Mouse (Mus musculus) forebrain, embryonic 13.5 days (tissue): ENCODE measurements around the gene Rfc5. TPM values are rescaled to one million over a fixed set of nuclear protein-coding genes. Genes with fewer than 3 reads are reported as not detected.

Experiments used
- ATAC-seq: fragments of 200-750 bp; cut with Nextera tagmentation; 2 replicates; pipeline ENCODE4 v1.8.0; 2017
- H3K27ac ChIP-seq: fragments of 300-500 bp; sonication (generic); 2 replicates; pipeline ENCODE4 v1.5.1; 2015; ENCODE audit warnings: inconsistent platforms, mild to moderate bottlenecking, moderate library complexity
- H3K27me3 ChIP-seq: fragments of 300-500 bp; sonication (generic); 2 replicates; pipeline ENCODE4 v1.6.1; 2015; ENCODE audit warnings: mild to moderate bottlenecking, inconsistent platforms
- H3K36me3 ChIP-seq: fragments of 300-500 bp; sonication (generic); 2 replicates; pipeline ENCODE4 v1.6.1; 2015; ENCODE audit warnings: mild to moderate bottlenecking, inconsistent platforms; ENCODE audit not compliant: poor library complexity, severe bottlenecking
- H3K4me1 ChIP-seq: fragments of 300-500 bp; sonication (generic); 2 replicates; pipeline ENCODE4 v1.6.1; 2015; ENCODE audit warnings: inconsistent platforms
- H3K4me2 ChIP-seq: fragments of 300-500 bp; sonication (generic); 2 replicates; pipeline ENCODE4 v1.6.1; 2015; ENCODE audit warnings: inconsistent platforms, mild to moderate bottlenecking, moderate library complexity
- H3K4me3 ChIP-seq: fragments of 300-500 bp; sonication (generic); 2 replicates; pipeline ENCODE4 v1.5.1; 2015; ENCODE audit warnings: mild to moderate bottlenecking, inconsistent platforms
- H3K9ac ChIP-seq: fragments of 300-500 bp; sonication (generic); 2 replicates; pipeline ENCODE4 v1.6.1; 2015; ENCODE audit warnings: mild to moderate bottlenecking, inconsistent platforms
- H3K9me3 ChIP-seq: fragments of 300-500 bp; sonication (generic); replicated peaks from 2 replicates; pipeline ENCODE4 v1.6.1; 2016; ENCODE audit warnings: inconsistent platforms
- WGBS: fragments of 180-500 bp; shearing (Covaris S2); methylation state at CpG from one replicate; pipeline ENCODE4 v1.1.7; 2015; 5-methylcytosine and 5-hydroxymethylcytosine counted together
- polyA plus RNA-seq: library from polyadenylated mRNA; unstranded; fragments of >200 nt; fragmentation: Nextera tagmentation; extraction: Ambion mirVana; gene quantifications from 2 replicates; pipeline ENCODE4 v1.2.1, GENCODE M21; 2015

Rfc5 gene
- polyA plus RNA-seq, 1 experiment from 2014 or later: 68.3 TPM

DNA sequence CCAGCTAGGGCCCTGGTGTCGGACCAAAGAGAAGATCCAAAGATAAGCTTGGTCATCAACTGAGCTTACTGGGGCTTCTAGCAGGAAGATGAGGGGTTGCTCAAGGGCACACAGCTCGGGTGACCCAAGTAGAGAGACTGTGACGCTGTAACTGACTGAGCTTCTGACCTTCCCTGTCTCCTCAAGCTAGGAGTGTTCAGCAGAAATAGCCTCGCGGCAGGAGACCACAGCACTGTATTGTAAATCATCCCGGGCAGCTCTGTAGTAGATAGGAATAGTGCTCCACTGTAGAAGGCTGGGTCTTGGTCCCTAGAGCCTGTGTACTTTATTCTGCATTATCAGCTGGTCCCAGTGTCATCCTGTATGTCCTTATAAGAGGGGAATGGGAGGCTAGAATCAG lies 47.0 kb downstream of the Rfc5 start:
- 87% methylated on average over 6 of the region's 6 CpGs for WGBS
- ATAC-seq: no peak
- H3K27me3 ChIP-seq: no peaks in the 10 kb centered on the region

DNA sequence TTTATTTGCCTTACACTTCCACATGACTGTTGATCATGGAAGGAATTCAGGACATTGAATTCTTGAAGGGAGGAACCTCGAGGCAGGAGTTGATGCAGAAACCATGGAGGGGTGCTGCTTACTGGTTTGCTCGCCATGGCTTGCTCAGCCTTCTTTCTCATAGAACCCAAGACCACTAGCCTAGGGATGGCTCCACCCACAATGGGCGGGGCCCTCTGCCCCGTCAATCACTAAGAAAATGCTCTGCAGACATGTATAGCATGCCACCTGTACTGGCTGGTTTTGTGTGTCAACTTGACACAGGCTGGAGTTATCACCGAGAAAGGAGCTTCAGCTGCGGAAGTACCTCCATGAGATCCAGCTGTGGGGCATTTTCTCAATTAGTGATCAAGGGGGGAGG lies 48.8 kb downstream of the Rfc5 start:
- Histone ChIP-seq H3K9me3 (no peaks in the 10 kb centered on the region; the same call in 1 of the 2 replicates), H3K27ac (no peak overlapping the region), H3K4me1 (no peaks in the 10 kb centered on the region), H3K4me2 (no peak overlapping the region), H3K36me3 (no peaks in the 10 kb centered on the region), H3K4me3 (no peak overlapping the region), H3K9ac (no peak overlapping the region), H3K27me3 (no peaks in the 10 kb centered on the region)
- WGBS: 79% methylated on average over 6 of the region's 6 CpGs
- no peak for ATAC-seq

More for the DNA sequence above, 47.0 kb downstream of the Rfc5 start:
- Histone ChIP-seq H3K4me1 (no peaks in the 10 kb centered on the region), H3K9me3 (no peaks in the 10 kb centered on the region), H3K9ac (no peak overlapping the region), H3K4me2 (no peak overlapping the region), H3K4me3 (no peak overlapping the region), H3K36me3 (no peaks in the 10 kb centered on the region), H3K27ac (no peak overlapping the region)

DNA sequence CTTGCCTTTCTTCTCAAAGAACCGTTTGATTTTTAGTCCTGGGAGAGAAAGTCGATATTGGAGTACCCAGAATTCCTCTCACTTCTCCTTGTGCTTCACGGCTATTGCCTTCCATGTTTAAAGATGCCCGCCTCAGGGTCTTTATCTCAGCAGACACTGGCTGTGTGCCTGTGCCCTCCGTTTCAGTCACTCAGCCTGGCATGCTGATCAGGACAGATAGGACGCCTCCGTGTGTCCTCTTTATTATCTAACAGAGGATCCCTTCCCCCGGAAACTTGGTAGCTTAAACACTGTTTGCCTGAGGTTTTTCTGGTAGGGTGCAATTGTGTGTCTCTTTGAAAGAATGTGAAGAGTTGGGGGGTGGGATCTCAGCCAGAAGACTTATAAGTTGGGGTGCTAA lies 50.3 kb downstream of the Rfc5 start:
- no peaks in the 10 kb centered on the region for H3K27me3 ChIP-seq
- 81% methylated on average over 8 of the region's 8 CpGs for WGBS
- H3K36me3 ChIP-seq: no peaks in the 10 kb centered on the region; the same call in 1 of the 2 replicates
- no peak for ATAC-seq
- H3K27ac ChIP-seq: no peak overlapping the region
- no peak overlapping the region for H3K4me2 ChIP-seq
- H3K4me1 ChIP-seq: no peaks in the 10 kb centered on the region
- H3K9me3 ChIP-seq: no peaks in the 10 kb centered on the region; the same call in 1 of the 2 replicates
- H3K9ac ChIP-seq: no peak overlapping the region
- H3K4me3 ChIP-seq: no peak overlapping the region

DNA sequence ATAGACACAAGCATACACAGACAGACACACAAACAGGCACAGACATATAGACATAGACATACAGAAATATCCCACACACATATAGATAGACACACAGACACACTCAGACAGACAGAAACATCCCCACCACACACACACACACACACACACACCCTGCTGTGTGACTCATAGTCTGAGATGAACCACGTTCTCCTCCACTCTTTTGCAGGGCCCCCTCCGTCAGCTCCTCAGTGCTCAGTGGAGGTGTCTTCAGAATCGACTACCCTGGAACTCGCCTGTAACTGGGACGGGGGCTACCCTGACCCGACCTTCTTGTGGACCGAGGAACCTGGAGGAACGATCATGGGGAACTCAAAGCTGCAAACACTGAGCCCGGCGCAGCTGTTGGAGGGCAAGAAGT lies 50.8 kb downstream of the Rfc5 start:
- H3K4me3 ChIP-seq: no peak overlapping the region
- ATAC-seq: no peak
- H3K36me3 ChIP-seq: no peaks in the 10 kb centered on the region; the same call in 1 of the 2 replicates
- no peaks in the 10 kb centered on the region for H3K27me3 ChIP-seq
- H3K9me3 ChIP-seq: no peaks in the 10 kb centered on the region; the same call in 1 of the 2 replicates
- no peaks in the 10 kb centered on the region for H3K4me1 ChIP-seq
- no peak overlapping the region for H3K4me2 ChIP-seq
- WGBS: 94% methylated on average over 10 of the region's 10 CpGs
- no peak overlapping the region for H3K27ac ChIP-seq
- no peak overlapping the region for H3K9ac ChIP-seq

DNA sequence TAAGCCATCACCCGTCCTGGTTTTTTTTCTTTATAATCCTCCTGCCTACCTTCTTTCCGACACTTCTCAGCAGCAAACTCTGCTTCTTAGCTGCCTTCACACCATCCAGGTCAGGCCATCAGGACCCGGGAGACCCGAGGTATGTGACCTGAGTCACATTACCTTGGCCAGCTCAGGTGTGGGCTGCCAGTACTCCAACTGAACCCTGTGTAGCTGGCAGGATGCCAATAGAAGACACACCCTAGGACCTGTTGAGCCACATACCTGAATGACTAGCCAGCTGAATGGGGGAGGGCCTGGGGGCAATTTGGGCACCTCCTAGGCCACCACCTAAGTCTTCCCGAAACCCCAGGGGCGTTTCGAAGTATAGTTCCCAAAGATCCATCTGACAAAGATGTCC lies 58.4 kb downstream of the Rfc5 start:
- no peaks in the 10 kb centered on the region; the same call in 1 of the 2 replicates for H3K36me3 ChIP-seq
- H3K4me2 ChIP-seq: no peak overlapping the region
- no peak overlapping the region for H3K4me3 ChIP-seq
- no peaks in the 10 kb centered on the region; the same call in 1 of the 2 replicates for H3K9me3 ChIP-seq
- ATAC-seq: no peak
- no peak overlapping the region for H3K9ac ChIP-seq
- WGBS: 92% methylated on average over 7 of the region's 7 CpGs
- H3K4me1 ChIP-seq: no peaks in the 10 kb centered on the region
- H3K27ac ChIP-seq: no peak overlapping the region
- H3K27me3 ChIP-seq: no peaks in the 10 kb centered on the region

Other genes starting within 250 kb of the Rfc5 start
- gene Pebp1, start 101.4 kb downstream of the Rfc5 start, polyA plus RNA-seq: 1,080 and 1,130 TPM in 2 replicates
- gene Vsig10, start 70.0 kb downstream of the Rfc5 start, polyA plus RNA-seq: 0.98 and 2.6 TPM in 2 replicates
- 86.2 and 99.0 TPM in 2 replicates for gene Wsb2, start 31.7 kb downstream of the Rfc5 start, polyA plus RNA-seq
- gene Ksr2, start 25.0 kb upstream of the Rfc5 start, polyA plus RNA-seq: 2.5 and 3.2 TPM in 2 replicates